Mouse (Mus musculus): ENCODE results near the gene D1Ertd622e. TPM values are rescaled to one million over a fixed set of nuclear protein-coding genes. Genes with fewer than 3 reads are reported as not detected.

Gene D1Ertd622e
- total RNA-seq (2021): 10 to 100 TPM; 59.0 to 60.0 TPM

DNA sequence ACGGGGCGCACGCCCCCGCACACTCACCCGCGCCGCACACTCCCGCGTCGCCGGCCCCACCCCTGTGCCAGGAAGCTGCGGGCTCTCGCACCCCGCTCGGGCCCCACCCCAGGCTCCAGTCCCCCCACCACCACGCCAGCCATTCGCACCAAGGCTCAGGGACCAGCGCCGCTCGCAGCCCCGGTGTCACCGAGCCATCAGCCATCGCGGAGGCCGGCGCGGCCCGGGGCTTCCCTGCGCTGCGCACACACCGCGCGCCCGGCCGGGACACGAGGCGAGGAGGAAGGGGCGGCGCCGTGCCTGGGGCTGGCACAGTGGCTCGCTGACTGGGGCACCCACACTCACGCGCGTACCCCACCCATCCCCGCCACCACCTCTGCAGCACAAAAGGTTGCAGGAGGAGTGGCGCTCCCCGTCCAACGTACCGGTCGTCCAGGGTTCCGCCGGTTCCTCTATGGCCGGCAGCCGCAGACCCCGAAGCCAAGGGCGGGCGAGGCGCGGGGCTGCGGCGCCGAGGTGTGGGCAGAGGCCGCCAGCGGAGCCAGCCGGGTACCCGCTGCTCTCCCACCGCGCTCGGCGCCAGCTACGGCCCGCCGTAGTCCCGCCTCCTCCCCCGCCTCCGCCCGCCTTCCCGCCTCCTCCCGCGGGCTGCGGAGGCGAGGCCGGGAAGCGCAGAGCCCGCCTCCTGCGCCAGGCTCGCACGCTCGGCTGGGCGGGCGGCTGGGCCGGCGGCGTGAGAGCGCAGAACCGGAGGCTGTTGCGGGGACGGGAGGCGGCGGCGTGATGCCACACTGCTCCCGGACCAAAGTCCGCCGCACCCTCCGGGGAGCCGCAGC lies at the start of gene D1Ertd622e:
Gene D1Ertd622e (minus strand): TSS at position 669 of the 836 bp plus-strand sequence.
- intact Hi-C loops (cut with DNase I): loop anchor here (10.0 kb wide), 1 partner anchor 107 kb away; no protein-coding TSS in a partner anchor
- DNase-seq (ENCODE audit: extremely low spot score in 1 of 2, low spot score in 2 of 2): peak; percentile 68 to 89

DNA sequence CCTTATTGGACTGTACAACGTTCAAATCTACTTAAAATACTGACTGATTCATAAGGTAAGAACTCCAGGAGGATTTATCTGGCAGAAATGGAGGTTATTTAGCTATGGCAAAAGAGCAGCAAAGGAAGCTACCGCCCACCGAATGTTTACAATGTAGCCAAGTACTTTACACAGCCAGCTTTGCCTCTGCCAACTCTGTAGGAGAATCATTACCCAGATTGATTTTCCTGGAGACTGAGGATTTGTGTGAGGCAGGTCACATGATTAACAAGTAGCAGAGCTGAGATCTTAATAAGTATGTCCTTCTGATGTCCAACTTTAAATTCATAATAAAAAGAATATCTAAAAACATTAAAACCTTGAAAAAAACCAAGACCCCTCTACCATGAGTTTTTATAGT lies 48.6 kb upstream of the D1Ertd622e start:
- intact Hi-C loops (cut with DNase I): no loop called here
- no peak for DNase-seq (ENCODE audit: extremely low spot score in 1 of 2, low spot score in 2 of 2)

DNA sequence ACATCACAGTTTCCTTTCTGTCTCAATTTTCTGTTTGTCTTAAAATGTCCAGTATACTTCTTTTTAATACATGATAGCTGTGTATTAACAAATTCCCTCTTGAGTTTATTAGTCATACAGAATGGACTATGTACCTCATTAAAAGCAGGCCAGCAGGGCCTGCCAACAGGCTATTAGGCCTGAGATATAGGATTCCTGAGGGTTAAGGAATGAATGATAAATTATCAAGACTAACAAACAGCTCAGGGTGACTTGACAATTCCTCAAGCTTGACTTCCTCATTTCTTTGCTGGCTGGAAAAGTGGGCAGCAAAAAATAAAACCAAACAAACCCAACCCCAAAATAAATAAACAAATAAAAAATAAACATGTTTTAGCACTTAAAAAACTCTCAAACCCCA lies 43.5 kb upstream of the D1Ertd622e start:
- intact Hi-C loops (cut with DNase I): no loop called here
- DNase-seq (ENCODE audit: extremely low spot score in 1 of 2, low spot score in 2 of 2): no peak

DNA sequence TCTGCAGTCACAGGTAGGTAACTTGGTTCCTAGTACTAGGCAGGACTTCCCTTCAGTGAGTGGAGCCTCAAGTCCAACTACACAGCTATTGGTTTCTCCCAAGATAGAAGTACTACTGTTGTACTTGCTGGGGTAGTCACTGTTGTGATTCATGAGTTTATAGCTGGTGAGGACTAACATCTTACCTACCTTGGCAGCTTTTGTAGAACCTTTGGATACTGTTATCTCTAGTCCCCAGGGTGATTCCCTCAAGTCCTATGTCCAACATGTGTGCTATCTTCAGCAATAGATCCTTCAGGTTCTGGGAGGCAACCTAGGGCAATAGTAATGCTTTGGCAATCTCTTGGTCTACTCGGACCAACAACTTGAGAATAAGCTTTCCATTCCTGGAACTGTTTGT lies 42.8 kb upstream of the D1Ertd622e start:
- DNase-seq (ENCODE audit: extremely low spot score in 1 of 2, low spot score in 2 of 2): no peak
- intact Hi-C loops (cut with DNase I): no loop called here

DNA sequence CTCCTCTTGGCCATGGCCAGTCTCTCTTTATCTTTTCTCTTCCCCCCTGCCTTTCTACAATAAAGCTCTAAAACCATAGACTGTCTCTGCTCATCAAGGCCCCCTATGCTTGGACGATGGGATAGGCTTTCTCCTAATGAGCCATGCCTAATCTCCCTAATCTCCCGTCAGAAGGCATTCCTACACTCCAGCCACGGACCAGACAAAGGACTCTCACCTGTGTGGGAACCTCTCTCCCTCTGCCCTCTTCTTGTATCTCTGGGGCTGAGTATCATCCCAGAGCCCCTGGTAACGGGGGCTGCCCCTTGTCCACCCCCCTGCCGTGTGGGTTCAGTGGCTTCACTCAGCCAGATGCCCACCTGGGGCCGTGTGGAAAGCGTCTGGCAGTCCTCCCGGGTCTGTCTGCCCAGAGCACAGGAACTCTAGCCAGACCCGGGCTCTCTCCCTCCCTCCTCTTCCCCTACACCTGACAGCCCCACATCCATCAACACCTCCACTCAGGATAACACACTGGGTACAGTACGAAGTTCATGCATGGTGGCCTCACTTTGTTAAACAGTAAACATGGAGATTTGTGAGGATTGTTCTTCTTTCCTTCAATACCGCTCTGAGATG lies 37.2 kb upstream of the D1Ertd622e start:
- intact Hi-C loops (cut with DNase I): no loop called here
- no peak for DNase-seq (ENCODE audit: extremely low spot score in 1 of 2, low spot score in 2 of 2)

DNA sequence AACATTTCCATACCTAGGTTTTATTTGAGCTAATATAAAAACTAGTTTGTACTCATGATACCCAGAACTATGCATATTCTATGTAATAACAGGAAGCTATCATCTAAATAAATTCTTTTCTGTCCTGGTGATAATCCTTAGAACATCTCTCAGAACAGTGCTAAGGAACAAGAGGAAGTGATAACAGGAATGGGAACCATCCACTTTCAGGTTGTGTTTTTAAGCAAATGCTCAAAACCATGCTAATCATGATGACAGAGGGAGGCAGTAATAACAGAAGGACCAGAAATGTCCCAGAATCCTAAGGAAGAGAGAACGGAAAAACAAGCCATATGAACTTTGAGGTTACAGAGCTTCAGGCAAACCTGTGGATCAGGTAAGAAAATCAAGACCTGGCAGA lies 35.4 kb upstream of the D1Ertd622e start:
- no peak for DNase-seq (ENCODE audit: extremely low spot score in 1 of 2, low spot score in 2 of 2)
- intact Hi-C loops (cut with DNase I): no loop called here

DNA sequence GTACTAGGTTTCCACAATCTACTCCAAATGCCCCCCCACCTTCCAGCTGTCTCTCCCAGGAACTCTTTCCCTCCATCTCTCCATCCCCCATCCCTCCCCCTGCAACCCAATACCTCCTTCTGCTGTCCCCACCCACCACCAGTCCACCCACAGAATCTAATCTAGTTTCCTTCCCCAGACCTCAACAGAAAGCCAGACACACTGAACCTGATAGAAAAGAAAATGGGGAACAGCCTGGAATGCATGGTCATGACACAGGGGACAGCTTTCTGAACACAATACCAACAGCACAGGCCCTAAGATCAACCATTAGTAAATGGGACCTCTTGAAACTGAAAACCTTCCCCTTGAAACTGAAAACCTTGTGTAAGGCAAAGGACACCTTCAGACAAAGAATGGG lies 32.0 kb upstream of the D1Ertd622e start:
- intact Hi-C loops (cut with DNase I): no loop called here
- DNase-seq (ENCODE audit: extremely low spot score in 1 of 2, low spot score in 2 of 2): no peak

DNA sequence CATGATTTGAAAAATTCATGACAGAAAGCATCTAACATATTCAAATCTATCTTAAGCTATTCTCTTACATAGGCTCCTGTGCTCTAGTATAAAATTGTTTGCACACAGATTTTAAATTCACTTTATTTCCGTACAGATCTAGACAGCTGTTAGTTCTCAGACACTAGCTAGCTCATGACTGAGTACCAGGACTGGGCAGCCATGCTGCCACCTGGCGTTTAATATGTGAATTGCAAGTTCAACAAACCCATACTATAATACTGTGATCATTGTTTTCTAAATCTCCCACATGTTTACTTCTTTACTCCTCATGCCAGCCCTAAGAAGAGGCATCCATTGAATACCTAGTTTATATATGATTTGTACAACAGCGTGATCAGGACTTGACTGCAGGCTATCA lies 26.9 kb upstream of the D1Ertd622e start:
- DNase-seq (ENCODE audit: extremely low spot score in 1 of 2, low spot score in 2 of 2): peak in 1 of 2 experiments; percentile 22
- intact Hi-C loops (cut with DNase I): loop anchor here (5.0 kb wide), 2 partner anchors 191 to 651 kb away; no protein-coding TSS in a partner anchor

DNA sequence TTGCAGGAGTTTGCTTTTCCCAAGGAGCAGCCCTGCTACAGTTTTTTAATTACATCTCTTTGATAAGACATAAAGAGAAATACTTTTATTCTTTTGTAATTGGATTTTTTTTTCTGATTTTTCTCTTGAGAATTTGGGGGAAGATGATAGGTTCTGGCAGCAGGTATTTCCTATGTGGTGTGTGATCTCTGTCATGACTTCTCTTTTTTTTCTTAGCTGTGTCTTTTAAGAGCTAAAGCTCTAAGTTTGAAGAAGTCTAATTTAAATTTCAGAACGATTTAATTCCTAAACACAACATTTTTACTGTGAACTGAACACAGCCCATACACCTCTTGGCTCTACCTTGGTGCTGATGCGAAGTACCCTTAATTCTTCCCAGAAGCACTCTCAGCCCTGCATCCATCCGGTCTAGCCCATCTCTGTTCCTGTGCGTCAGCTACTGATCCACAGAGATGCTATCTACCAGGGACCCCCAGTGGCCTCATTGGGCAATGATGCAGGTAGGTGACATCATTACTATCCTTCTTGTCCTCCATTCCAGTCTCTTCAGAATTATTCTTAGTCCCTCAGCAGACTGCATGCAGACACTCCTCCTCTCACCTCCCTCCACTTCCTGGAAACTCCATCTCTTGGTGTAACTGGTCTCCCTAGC lies 14.8 kb upstream of the D1Ertd622e start:
- DNase-seq (ENCODE audit: extremely low spot score in 1 of 2, low spot score in 2 of 2): no peak
- intact Hi-C loops (cut with DNase I): no loop called here

DNA sequence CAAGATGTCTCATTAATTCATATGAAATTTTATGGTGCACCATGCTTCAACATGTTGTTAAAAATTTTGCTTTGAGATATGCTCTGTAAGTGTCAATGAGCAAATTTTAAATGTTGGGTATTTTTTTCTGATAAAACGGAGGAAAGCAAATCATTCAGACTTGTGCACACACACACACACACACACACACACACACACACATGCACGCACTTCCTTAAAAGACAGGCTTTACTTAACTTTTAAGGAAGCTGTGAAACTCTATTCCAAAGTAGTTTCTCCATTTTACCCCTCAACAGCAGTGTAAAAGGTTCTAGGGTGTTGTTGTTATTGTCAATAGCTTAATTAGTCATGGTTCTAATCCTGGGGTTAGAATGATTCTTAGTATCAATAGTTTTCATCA lies 14.2 kb upstream of the D1Ertd622e start:
- no peak for DNase-seq (ENCODE audit: extremely low spot score in 1 of 2, low spot score in 2 of 2)
- intact Hi-C loops (cut with DNase I): no loop called here

DNA sequence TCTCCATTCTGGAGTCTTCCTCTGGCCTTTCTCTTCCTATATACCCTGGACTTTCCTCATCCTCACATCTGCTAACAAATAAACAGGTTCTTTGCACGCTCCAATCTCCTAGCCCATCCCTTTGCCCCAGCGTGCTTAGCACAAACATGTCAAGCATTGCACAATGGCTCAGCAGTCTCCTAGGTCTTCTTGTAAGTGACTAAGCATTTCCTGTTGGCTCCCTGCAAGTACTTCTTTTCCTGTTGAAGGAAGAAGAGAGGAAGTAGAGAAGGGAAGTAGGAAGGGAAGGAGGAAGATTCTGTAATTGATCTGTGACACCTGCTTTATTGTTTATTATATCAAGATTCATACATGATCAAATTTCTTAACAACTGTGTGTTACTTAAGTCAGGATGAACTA lies 11.0 kb upstream of the D1Ertd622e start:
- no peak for DNase-seq (ENCODE audit: extremely low spot score in 1 of 2, low spot score in 2 of 2)

DNA sequence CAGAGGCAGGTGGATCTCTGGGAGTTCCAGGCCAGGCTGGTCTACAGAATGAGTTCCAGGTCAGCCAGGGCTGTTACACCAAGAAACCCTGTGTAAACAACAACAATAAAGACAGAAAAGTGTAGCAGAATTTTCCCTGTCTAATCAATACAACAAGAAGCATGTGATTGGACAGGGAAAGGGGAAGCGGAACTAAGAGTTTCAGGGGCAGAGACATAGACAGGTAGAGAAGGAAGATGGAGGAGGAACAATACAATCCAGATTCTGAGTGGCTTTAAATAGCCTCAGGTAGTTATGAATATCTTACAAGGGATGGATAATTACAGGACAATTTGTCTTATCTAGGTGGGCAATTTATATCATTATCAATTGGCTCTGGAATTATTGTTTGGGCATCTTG lies 5.4 kb upstream of the D1Ertd622e start:
- intact Hi-C loops (cut with DNase I): loop anchor here (10.0 kb wide), 1 partner anchor 112 kb away; no protein-coding TSS in a partner anchor
- DNase-seq (ENCODE audit: extremely low spot score in 1 of 2, low spot score in 2 of 2): no peak

More for the DNA sequence above, 11.0 kb upstream of the D1Ertd622e start:
- intact Hi-C loops (cut with DNase I): no loop called here

DNA sequence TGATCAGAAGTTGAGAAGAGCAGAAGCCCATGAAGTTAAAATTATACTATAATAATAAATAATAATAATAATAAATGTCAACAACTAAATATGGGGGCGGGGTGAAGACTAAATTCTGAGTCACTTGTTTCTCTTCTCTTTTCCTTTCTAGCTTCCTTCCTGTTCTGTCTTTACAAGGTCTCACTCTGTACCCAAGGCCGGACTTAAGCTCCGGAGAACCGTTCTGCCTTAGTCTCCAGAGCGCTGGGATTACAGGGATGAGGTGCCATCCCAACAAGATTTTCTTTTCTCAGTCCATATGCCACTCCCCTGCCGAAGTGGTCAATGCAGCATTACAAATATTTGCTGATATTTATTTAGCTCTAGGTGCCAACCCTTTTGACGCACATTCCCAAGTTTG lies 450 bp upstream of the D1Ertd622e start:
- DNase-seq (ENCODE audit: extremely low spot score in 1 of 2, low spot score in 2 of 2): no peak
- intact Hi-C loops (cut with DNase I): loop anchor here (10.0 kb wide), 1 partner anchor 108 kb away; no protein-coding TSS in a partner anchor

DNA sequence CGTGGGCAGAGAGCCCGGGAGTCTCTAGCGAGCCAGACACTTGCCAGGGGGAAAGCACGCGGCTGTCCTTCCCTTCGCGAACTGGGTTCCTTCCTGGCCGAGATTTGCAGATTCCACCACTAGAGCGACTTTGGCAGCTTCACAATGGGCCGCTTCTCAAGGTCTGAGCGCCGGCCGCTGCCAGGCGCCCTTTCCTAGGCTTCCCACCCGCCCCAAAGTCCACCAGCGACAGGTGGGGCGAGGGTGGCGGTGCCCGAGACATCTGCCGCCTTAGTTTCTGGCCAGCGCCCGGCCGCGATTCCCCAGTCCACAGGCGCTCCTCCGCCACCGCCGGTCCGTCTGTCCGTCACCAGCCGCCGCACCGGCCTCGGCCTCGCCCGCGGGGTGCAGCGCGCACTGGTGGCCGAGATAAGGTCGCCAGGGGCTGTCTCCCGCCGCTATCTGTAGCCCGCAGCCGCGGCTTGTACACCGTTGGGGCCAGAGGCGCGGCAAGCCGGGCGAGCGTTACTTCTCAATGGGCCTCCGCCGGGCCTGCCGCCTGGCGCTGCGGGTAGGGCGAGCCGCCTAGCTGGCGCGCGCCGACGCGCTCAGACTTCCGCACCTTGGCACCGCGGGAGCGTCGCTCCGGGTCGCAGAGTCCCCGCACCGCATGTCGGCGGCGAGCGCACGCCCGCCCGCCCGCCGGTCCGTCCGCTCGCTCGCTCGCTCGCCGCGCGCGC lies 1.0 kb downstream of the D1Ertd622e start:
- peak; percentile 81 to 82 for DNase-seq (ENCODE audit: extremely low spot score in 1 of 2, low spot score in 2 of 2)
- intact Hi-C loops (cut with DNase I): loop anchor here (10.0 kb wide), 1 partner anchor 106 kb away; no protein-coding TSS in a partner anchor

DNA sequence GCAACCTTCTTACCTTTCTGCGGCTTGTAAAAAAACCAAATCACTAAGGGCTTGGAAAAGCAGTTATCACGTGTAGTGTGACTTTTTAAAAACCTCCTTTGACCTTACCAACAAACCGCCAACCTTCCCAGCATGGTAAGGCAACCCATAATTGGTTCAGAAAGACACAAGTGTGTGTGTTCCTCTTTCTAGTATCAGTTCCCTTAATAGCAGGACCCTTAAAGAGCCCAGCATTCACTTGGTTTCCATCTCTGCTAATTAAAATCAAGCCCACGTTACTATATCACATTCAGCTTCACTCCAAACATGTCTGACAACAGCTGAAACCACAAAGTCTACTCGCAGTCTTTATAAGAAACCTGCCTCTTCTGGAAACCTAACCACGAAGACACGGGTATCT lies 2.5 kb downstream of the D1Ertd622e start:
- no peak for DNase-seq (ENCODE audit: extremely low spot score in 1 of 2, low spot score in 2 of 2)
- intact Hi-C loops (cut with DNase I): no loop called here

DNA sequence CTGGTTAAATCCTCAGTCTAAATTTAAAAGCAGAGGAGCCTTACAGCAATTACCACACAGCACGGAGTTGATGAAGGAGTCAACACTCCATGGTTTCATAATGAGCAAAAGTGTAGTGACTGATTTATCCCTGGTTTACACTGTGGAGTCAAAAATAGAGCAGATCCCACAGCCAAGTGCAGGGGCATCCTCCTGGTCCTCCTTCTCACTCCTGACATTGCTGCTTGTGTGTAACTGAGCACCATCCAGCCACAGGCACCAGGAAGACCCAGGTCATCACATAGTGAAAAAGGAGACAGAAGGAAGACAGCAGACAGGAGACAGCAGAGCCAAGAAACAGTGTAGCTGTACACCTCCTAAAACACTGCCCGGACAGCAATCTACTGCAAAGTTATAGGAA lies 4.1 kb downstream of the D1Ertd622e start:
- DNase-seq (ENCODE audit: extremely low spot score in 1 of 2, low spot score in 2 of 2): no peak
- intact Hi-C loops (cut with DNase I): no loop called here

DNA sequence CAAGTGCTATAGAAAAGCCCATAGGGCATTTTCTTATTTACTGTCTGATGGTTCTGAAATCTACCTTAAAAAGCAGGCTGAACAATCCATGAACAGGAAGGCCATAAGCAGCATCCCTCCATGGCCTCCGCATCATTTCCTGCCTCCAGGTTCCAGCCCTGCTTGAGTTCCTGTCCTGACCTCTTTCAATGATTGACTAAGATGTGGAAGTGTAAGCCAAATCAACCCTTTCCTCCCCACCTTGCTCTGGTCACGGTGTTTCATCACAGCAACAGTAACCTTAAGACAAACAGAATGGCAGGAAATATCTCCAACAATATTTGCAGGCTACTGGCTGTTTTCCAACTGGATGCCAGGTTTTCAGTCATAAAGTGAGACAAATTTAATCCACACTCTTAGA lies 4.7 kb downstream of the D1Ertd622e start:
- intact Hi-C loops (cut with DNase I): no loop called here
- no peak for DNase-seq (ENCODE audit: extremely low spot score in 1 of 2, low spot score in 2 of 2)

DNA sequence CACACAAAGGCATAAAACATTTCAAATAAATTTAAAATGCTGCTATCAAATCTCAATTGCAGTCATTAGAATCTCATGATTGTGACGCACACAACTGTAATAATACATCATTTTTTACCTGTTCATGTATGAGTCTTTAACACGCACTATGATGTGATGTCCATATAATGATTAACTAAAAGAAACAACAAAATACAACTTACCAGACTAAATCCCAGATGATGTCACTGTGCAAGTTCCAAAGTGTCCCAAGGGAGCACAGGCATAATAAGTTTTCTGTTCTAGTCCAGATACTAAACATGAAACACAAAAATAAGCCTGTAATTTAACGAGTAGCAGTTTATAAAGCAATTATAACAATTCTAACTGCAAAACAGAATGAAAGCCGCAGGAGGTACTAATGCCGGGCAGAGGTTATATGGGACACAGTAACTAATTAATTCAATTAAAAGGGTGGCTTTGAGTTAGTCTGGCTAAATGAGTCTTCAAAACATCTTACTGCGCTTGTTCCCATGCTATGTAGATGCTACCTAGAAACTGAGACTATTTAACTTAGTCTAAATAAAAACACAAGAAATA lies 7.4 kb downstream of the D1Ertd622e start:
- intact Hi-C loops (cut with DNase I): no loop called here
- no peak for DNase-seq (ENCODE audit: extremely low spot score in 1 of 2, low spot score in 2 of 2)
